Mouse (Mus musculus): ENCODE data around the gene Gm20388. TPM values are rescaled to one million over a fixed set of nuclear protein-coding genes. Genes with fewer than 3 reads are reported as not detected.

Gene Gm20388
- polyA plus RNA-seq, 1 experiment from 2014 or later, result 12.4 TPM

DNA sequence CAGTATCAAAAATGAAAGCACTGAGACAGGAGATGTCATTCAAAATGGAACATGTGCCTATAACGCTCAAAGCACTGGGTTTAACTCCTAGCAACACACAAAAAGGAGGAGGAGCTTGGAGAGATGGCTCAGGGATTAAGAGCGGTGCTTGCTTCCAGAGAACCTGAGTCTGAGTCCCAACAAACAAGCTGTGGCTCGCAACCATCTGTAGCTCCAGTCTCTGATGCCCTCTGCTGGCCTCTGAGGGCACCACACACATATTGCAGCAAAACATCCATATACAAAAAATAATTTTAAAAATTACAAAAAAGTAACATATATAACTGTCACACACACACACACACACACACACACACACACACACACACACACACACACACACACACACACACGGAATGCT, 3379.5 kb downstream of the Gm20388 start:
- Histone ChIP-seq H3K4me3 (ENCODE audit: low read length) (no peak overlapping the region), H3K9me3 (ENCODE audit: control insufficient read depth, low read length) (no peaks in the 10 kb centered on the region), H3K36me3 (ENCODE audit: control insufficient read depth, insufficient read depth, low read length) (no peaks in the 10 kb centered on the region), H3K4me2 (ENCODE audit: low read length) (no peak overlapping the region), H3K4me1 (ENCODE audit: control insufficient read depth, insufficient read depth, low read depth, low read length) (no peaks in the 10 kb centered on the region), H3K27ac (ENCODE audit: low read depth, low read length) (no peak overlapping the region), H3K9ac (ENCODE audit: low read depth, low read length) (no peak overlapping the region), H3K27me3 (replicated peaks; ENCODE audit: control insufficient read depth, insufficient read depth, low read length) (no peaks in the 10 kb centered on the region)
- 73% methylated on average over 4 of the region's 4 CpGs for WGBS
- no peak for ATAC-seq

- Histone ChIP-seq H3K9ac (ENCODE audit: low read depth, low read length) (no peak overlapping the region), H3K9me3 (ENCODE audit: control insufficient read depth, low read length) (no peaks in the 10 kb centered on the region), H3K36me3 (ENCODE audit: control insufficient read depth, insufficient read depth, low read length) (no peaks in the 10 kb centered on the region), H3K4me3 (ENCODE audit: low read length) (no peak overlapping the region), H3K27ac (ENCODE audit: low read depth, low read length) (no peak overlapping the region), H3K27me3 (replicated peaks; ENCODE audit: control insufficient read depth, insufficient read depth, low read length) (no peaks in the 10 kb centered on the region), H3K4me2 (ENCODE audit: low read length) (no peak overlapping the region), H3K4me1 (ENCODE audit: control insufficient read depth, insufficient read depth, low read depth, low read length) (no peaks in the 10 kb centered on the region)
- 96% methylated on average over 8 of the region's 8 CpGs for WGBS
- ATAC-seq, result no peak
These were observed 3380.0 kb downstream of the Gm20388 start for GRCm38 (mm10) chr8:123290679-123291078.

DNA sequence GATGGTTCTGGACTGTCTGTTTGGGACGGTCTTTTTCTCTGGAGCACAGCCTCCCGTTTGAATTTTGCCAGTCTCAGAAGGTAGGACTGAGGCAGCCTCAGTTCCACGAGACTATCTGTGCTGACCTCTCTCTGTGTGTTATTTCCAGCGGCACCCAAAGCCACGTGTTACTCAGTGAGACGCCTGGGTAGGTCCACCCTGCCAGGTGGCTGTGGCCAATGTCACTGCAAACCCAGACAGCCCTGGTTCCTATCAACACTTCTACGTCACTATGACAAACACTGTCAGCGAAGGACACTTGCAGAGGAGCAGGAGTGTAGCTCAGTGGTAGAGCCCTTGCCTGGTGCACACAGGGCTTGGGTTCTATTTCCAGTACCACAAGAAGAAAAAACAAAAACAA, 3381.1 kb downstream of the Gm20388 start:
- Histone ChIP-seq H3K9ac (ENCODE audit: low read depth, low read length) (no peak overlapping the region), H3K4me3 (ENCODE audit: low read length) (no peak overlapping the region), H3K9me3 (ENCODE audit: control insufficient read depth, low read length) (no peaks in the 10 kb centered on the region), H3K4me1 (ENCODE audit: control insufficient read depth, insufficient read depth, low read depth, low read length) (no peaks in the 10 kb centered on the region), H3K27ac (ENCODE audit: low read depth, low read length) (no peak overlapping the region), H3K36me3 (ENCODE audit: control insufficient read depth, insufficient read depth, low read length) (no peaks in the 10 kb centered on the region), H3K4me2 (ENCODE audit: low read length) (no peak overlapping the region), H3K27me3 (replicated peaks; ENCODE audit: control insufficient read depth, insufficient read depth, low read length) (no peaks in the 10 kb centered on the region)
- WGBS, result 93% methylated on average over 8 of the region's 8 CpGs
- no peak for ATAC-seq

DNA sequence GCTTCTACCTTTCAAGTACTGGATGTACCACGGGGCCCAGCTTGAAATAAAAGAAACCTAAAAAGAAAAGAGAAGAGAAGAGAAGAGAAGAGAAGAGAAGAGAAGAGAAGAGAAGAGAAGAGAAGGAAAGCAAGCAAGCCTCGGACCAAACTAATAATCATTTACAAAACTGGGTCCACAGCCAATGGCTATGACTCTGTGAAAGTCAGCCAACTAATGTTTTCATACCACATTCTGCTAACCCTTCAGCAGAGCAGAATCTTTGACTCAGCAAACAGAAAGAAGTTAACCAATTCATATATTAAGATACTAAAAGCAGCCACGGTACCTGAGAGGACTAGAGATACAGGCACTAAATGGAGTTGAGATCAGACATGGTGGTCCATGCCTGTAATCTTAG, 3381.6 kb downstream of the Gm20388 start:
- H3K9me3 ChIP-seq (ENCODE audit: control insufficient read depth, low read length), result no peaks in the 10 kb centered on the region
- no peaks in the 10 kb centered on the region for H3K27me3 ChIP-seq (replicated peaks; ENCODE audit: control insufficient read depth, insufficient read depth, low read length)
- H3K4me1 ChIP-seq (ENCODE audit: control insufficient read depth, insufficient read depth, low read depth, low read length), result no peaks in the 10 kb centered on the region
- no peaks in the 10 kb centered on the region for H3K36me3 ChIP-seq (ENCODE audit: control insufficient read depth, insufficient read depth, low read length)
- no peak overlapping the region for H3K9ac ChIP-seq (ENCODE audit: low read depth, low read length)
- no peak overlapping the region for H3K27ac ChIP-seq (ENCODE audit: low read depth, low read length)
- no peak overlapping the region for H3K4me2 ChIP-seq (ENCODE audit: low read length)
- ATAC-seq, result no peak
- no peak overlapping the region for H3K4me3 ChIP-seq (ENCODE audit: low read length)
- 91% methylated on average over 3 of the region's 3 CpGs for WGBS

GRCm38 (mm10) chr8:123292785-123293184, 3382.1 kb downstream of the Gm20388 start:
- H3K9ac ChIP-seq (ENCODE audit: low read depth, low read length), result no peak overlapping the region
- H3K27ac ChIP-seq (ENCODE audit: low read depth, low read length), result no peak overlapping the region
- no peaks in the 10 kb centered on the region for H3K36me3 ChIP-seq (ENCODE audit: control insufficient read depth, insufficient read depth, low read length)
- no peak overlapping the region for H3K4me2 ChIP-seq (ENCODE audit: low read length)
- H3K27me3 ChIP-seq (replicated peaks; ENCODE audit: control insufficient read depth, insufficient read depth, low read length), result no peaks in the 10 kb centered on the region
- no peak overlapping the region for H3K4me3 ChIP-seq (ENCODE audit: low read length)
- no peak for ATAC-seq
- WGBS, result 89% methylated on average over 2 of the region's 2 CpGs
- no peaks in the 10 kb centered on the region for H3K4me1 ChIP-seq (ENCODE audit: control insufficient read depth, insufficient read depth, low read depth, low read length)
- H3K9me3 ChIP-seq (ENCODE audit: control insufficient read depth, low read length), result no peaks in the 10 kb centered on the region

- no peak overlapping the region for H3K4me2 ChIP-seq (ENCODE audit: low read length)
- no peaks in the 10 kb centered on the region for H3K36me3 ChIP-seq (ENCODE audit: control insufficient read depth, insufficient read depth, low read length)
- H3K9me3 ChIP-seq (ENCODE audit: control insufficient read depth, low read length), result no peaks in the 10 kb centered on the region
- H3K4me3 ChIP-seq (ENCODE audit: low read length), result no peak overlapping the region
- no peak overlapping the region for H3K9ac ChIP-seq (ENCODE audit: low read depth, low read length)
- no peaks in the 10 kb centered on the region for H3K4me1 ChIP-seq (ENCODE audit: control insufficient read depth, insufficient read depth, low read depth, low read length)
- no peak overlapping the region for H3K27ac ChIP-seq (ENCODE audit: low read depth, low read length)
- no peaks in the 10 kb centered on the region for H3K27me3 ChIP-seq (replicated peaks; ENCODE audit: control insufficient read depth, insufficient read depth, low read length)
- 91% methylated on average over 11 of the region's 11 CpGs for WGBS
- ATAC-seq, result no peak
These were observed 3387.7 kb downstream of the Gm20388 start for GRCm38 (mm10) chr8:123298301-123298700.

GRCm38 (mm10) chr8:123308738-123309137, 3398.1 kb downstream of the Gm20388 start:
- H3K4me2 ChIP-seq (ENCODE audit: low read length), result no peak overlapping the region
- no peak overlapping the region for H3K4me3 ChIP-seq (ENCODE audit: low read length)
- H3K9me3 ChIP-seq (ENCODE audit: control insufficient read depth, low read length), result no peaks in the 10 kb centered on the region
- H3K4me1 ChIP-seq (ENCODE audit: control insufficient read depth, insufficient read depth, low read depth, low read length), result no peaks in the 10 kb centered on the region
- WGBS, result 73% methylated on average over 4 of the region's 4 CpGs
- no peak overlapping the region for H3K9ac ChIP-seq (ENCODE audit: low read depth, low read length)
- H3K36me3 ChIP-seq (ENCODE audit: control insufficient read depth, insufficient read depth, low read length), result no peaks in the 10 kb centered on the region
- no peak overlapping the region for H3K27ac ChIP-seq (ENCODE audit: low read depth, low read length)
- ATAC-seq, result no peak
- H3K27me3 ChIP-seq (replicated peaks; ENCODE audit: control insufficient read depth, insufficient read depth, low read length), result no peaks in the 10 kb centered on the region

GRCm38 (mm10) chr8:123317781-123318466, 3407.3 kb downstream of the Gm20388 start:
- Histone ChIP-seq H3K4me3 (ENCODE audit: low read length) (peak overlapping the region; percentile 44), H3K36me3 (ENCODE audit: control insufficient read depth, insufficient read depth, low read length) (no peaks in the 10 kb centered on the region), H3K9ac (ENCODE audit: low read depth, low read length) (peak overlapping the region; percentile 57), H3K27ac (ENCODE audit: low read depth, low read length) (no peak overlapping the region), H3K9me3 (ENCODE audit: control insufficient read depth, low read length) (no peaks in the 10 kb centered on the region), H3K4me2 (ENCODE audit: low read length) (peak overlapping the region; percentile 74), H3K27me3 (replicated peaks; ENCODE audit: control insufficient read depth, insufficient read depth, low read length) (no peaks in the 10 kb centered on the region), H3K4me1 (ENCODE audit: control insufficient read depth, insufficient read depth, low read depth, low read length) (peaks cover 7% of the 10 kb centered on the region)
- ATAC-seq, result peak; percentile 84
- WGBS, result 8% methylated on average over 21 of the region's 21 CpGs

- H3K9ac ChIP-seq (ENCODE audit: low read depth, low read length), result peak within 1 kb of the TSS; percentile 57
- peak within 1 kb of the TSS; percentile 44 for H3K4me3 ChIP-seq (ENCODE audit: low read length)
- no peaks in the 10 kb centered on the region for H3K27me3 ChIP-seq (replicated peaks; ENCODE audit: control insufficient read depth, insufficient read depth, low read length)
- 0 out of 2 replicates have a peak within 1 kb of the TSS, but pooled peaks have one; percentile 13 for H3K27ac ChIP-seq (ENCODE audit: low read depth, low read length)
- under 1% methylated on average over 24 of the region's 24 CpGs for WGBS
- no peaks in the 10 kb centered on the region for H3K9me3 ChIP-seq (ENCODE audit: control insufficient read depth, low read length)
- ATAC-seq, result peak; percentile 100
- peak within 1 kb of the TSS; percentile 74 for H3K4me2 ChIP-seq (ENCODE audit: low read length)
- H3K4me1 ChIP-seq (ENCODE audit: control insufficient read depth, insufficient read depth, low read depth, low read length), result peaks cover 7% of the 10 kb centered on the region
- no peaks in the 10 kb centered on the region for H3K36me3 ChIP-seq (ENCODE audit: control insufficient read depth, insufficient read depth, low read length)
These were observed 3407.8 kb downstream of the Gm20388 start, which contains the start of gene Fanca for GRCm38 (mm10) chr8:123318467-123318911. Gene Fanca (minus strand): TSS chr8:123318576.
